Mouse (Mus musculus) kidney, postnatal 0 days (tissue): ENCODE data around the gene Hsf4. TPM values are rescaled to one million over a fixed set of nuclear protein-coding genes. Genes with fewer than 3 reads are reported as not detected.

Source experiments
- ATAC-seq: fragments of 200-750 bp; cut with Nextera tagmentation; replicated peaks from 2 replicates; pipeline ENCODE4 v1.8.0; 2017; ENCODE audit warnings: low read depth, moderate number of reproducible peaks, moderate TSS enrichment, moderate library complexity; ENCODE audit not compliant: low FRiP score
- DNase-seq: peaks from one replicate; pipeline ENCODE4 v3.0.0-alpha.2; 2016; ENCODE audit warnings: low spot score
- H3K27ac ChIP-seq: fragments of 300-500 bp; sonication (generic); 2 replicates; pipeline ENCODE4 v1.5.1; 2014; ENCODE audit warnings: mild to moderate bottlenecking
- H3K27me3 ChIP-seq: fragments of 300-500 bp; sonication (generic); 2 replicates; pipeline ENCODE4 v1.6.1; 2014; ENCODE audit warnings: low read length, mixed read lengths; ENCODE audit not compliant: insufficient read depth
- H3K36me3 ChIP-seq: fragments of 300-500 bp; sonication (generic); 2 replicates; pipeline ENCODE4 v1.6.1; 2014; ENCODE audit warnings: low read length, mixed read lengths; ENCODE audit not compliant: insufficient read depth
- H3K4me1 ChIP-seq: fragments of 300-500 bp; sonication (generic); replicated peaks from 2 replicates; pipeline ENCODE4 v1.6.1; 2014; ENCODE audit warnings: antibody characterized with exemption, low read length, mixed read lengths; ENCODE audit not compliant: insufficient read depth
- H3K4me2 ChIP-seq: fragments of 300-500 bp; sonication (generic); 2 replicates; pipeline ENCODE4 v1.6.1; 2014; ENCODE audit warnings: mild to moderate bottlenecking, low read length, moderate library complexity, mixed read lengths
- H3K4me3 ChIP-seq: fragments of 300-500 bp; sonication (generic); replicated peaks from 2 replicates; pipeline ENCODE4 v1.5.1; 2014; ENCODE audit warnings: low read depth, low read length
- H3K9ac ChIP-seq: fragments of 300-500 bp; sonication (generic); 2 replicates; pipeline ENCODE4 v1.6.1; 2014; ENCODE audit warnings: low read depth, low read length
- H3K9me3 ChIP-seq: fragments of 300-500 bp; sonication (generic); replicated peaks from 2 replicates; pipeline ENCODE4 v1.6.1; 2016; ENCODE audit warnings: low read length, inconsistent platforms, mixed read lengths
- CTCF ChIP-seq: IDR thresholded peaks from 2 replicates; pipeline ENCODE4 v1.5.1; 2016; ENCODE audit warnings: antibody characterized with exemption, low read depth, mild to moderate bottlenecking, moderate library complexity
- WGBS: fragments of 180-500 bp; shearing (Covaris S2); extraction: QIAGEN DNeasy Blood & Tissue Kit; methylation state at CpG from one replicate; pipeline ENCODE4 v1.1.7; 2014; 5-methylcytosine and 5-hydroxymethylcytosine counted together
- polyA plus RNA-seq: library from polyadenylated mRNA; unstranded; fragments of >200 nt; fragmentation: Nextera tagmentation; extraction: Ambion mirVana; gene quantifications from 2 replicates; pipeline ENCODE4 v1.2.1, GENCODE M21; 2015

Gene Hsf4
- polyA plus RNA-seq, 1 experiment from 2014 or later = 0.12 TPM

DNA sequence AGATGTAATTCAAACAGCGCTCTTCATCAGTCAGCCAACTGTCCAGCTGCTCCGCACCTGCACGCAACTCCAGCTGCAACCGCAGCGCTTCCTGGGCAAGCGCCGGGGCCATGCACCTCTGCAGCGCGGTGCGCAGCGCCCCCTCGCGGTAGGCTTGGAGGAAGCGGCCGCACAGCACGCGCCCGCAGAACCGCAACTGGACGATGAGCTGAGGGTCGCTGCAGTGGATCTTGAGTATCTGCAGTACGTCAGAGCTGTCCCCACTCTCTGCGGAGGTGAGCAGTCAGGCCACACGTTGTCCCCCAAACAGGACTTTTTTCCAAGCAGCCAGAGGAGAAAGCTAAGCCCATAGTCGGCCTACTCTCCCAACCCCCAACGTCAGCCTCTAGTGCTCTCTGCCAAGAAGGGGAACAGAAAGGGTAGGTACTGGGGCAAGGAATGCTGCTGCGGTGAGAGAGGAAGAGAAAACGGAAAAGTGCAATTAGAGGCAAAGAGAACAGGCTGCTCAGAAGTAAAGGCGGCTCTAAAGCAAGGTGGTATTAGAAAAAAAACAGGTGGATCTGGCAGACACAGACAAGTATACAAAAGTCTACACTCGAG lies 9.8 kb upstream of the Hsf4 start:
- WGBS = 4% methylated on average over 30 of the region's 30 CpGs

GRCm38 (mm10) chr8:105260371-105261099 lies 9.1 kb upstream of the Hsf4 start:
- no peak for DNase-seq
- no peak overlapping the region for H3K27ac ChIP-seq
- no peak overlapping the region for H3K4me2 ChIP-seq

More for the DNA sequence above, 9.8 kb upstream of the Hsf4 start:
- peak; percentile 97 for TF ChIP-seq CTCF
- peak; percentile 71 for DNase-seq
- 0 out of 2 replicates have a peak, but pooled peaks cover 8% of the 10 kb centered on the region for H3K27me3 ChIP-seq
- no peak overlapping the region for H3K27ac ChIP-seq
- no peaks in the 10 kb centered on the region for H3K9me3 ChIP-seq
- H3K4me3 ChIP-seq = peak overlapping the region; percentile 29
- H3K4me1 ChIP-seq = peaks cover 13% of the 10 kb centered on the region; the same call in 1 of the 2 replicates
- peak overlapping the region; percentile 66 for H3K4me2 ChIP-seq
- 0 out of 2 replicates have a peak overlapping the region, but pooled peaks have one; percentile 28 for H3K9ac ChIP-seq
- H3K36me3 ChIP-seq = no peaks in the 10 kb centered on the region
- peak; percentile 25; the same call in 1 of the 2 replicates for ATAC-seq

GRCm38 (mm10) chr8:105261326-105261980 lies 8.1 kb upstream of the Hsf4 start:
- WGBS = 87% methylated on average over 12 of the region's 12 CpGs
- Histone ChIP-seq H3K4me2 (no peak overlapping the region), H3K36me3 (no peaks in the 10 kb centered on the region), H3K9ac (no peak overlapping the region), H3K4me1 (peaks cover 12% of the 10 kb centered on the region; the same call in 1 of the 2 replicates), H3K9me3 (no peaks in the 10 kb centered on the region), H3K27me3 (0 out of 2 replicates have a peak, but pooled peaks cover 10% of the 10 kb centered on the region), H3K4me3 (no peak overlapping the region), H3K27ac (no peak overlapping the region)
- ATAC-seq (no peak), DNase-seq (no peak)
- no peak for TF ChIP-seq CTCF

More at GRCm38 (mm10) chr8:105260371-105261099, 9.1 kb upstream of the Hsf4 start:
- Histone ChIP-seq H3K9ac (no peak overlapping the region), H3K4me3 (no peak overlapping the region), H3K27me3 (0 out of 2 replicates have a peak, but pooled peaks cover 8% of the 10 kb centered on the region), H3K36me3 (no peaks in the 10 kb centered on the region), H3K4me1 (peaks cover 12% of the 10 kb centered on the region; the same call in 1 of the 2 replicates), H3K9me3 (no peaks in the 10 kb centered on the region)
- 71% methylated on average over 7 of the region's 7 CpGs for WGBS
- no peak for TF ChIP-seq CTCF
- no peak for ATAC-seq

GRCm38 (mm10) chr8:105263244-105263912 lies 6.2 kb upstream of the Hsf4 start:
- WGBS = 41% methylated on average over 16 of the region's 16 CpGs
- H3K27ac ChIP-seq = no peak overlapping the region
- H3K4me2 ChIP-seq = peak overlapping the region; percentile 79
- ATAC-seq (no peak), DNase-seq (no peak)
- peaks cover 12% of the 10 kb centered on the region; the same call in 1 of the 2 replicates for H3K4me1 ChIP-seq
- H3K27me3 ChIP-seq = 0 out of 2 replicates have a peak, but pooled peaks cover 28% of the 10 kb centered on the region
- H3K9ac ChIP-seq = no peak overlapping the region
- TF ChIP-seq CTCF = no peak; the same call in 1 of the 2 replicates
- no peaks in the 10 kb centered on the region for H3K9me3 ChIP-seq
- H3K36me3 ChIP-seq = no peaks in the 10 kb centered on the region
- H3K4me3 ChIP-seq = peak overlapping the region; percentile 48; the same call in 1 of the 2 replicates

- ATAC-seq = peak; percentile 52
- peak within 1 kb of the TSS; percentile 79 for H3K4me2 ChIP-seq
- H3K9me3 ChIP-seq = no peaks in the 10 kb centered on the region
- H3K4me1 ChIP-seq = peaks cover 13% of the 10 kb centered on the region; the same call in 1 of the 2 replicates
- peak; percentile 79 for DNase-seq
- TF ChIP-seq CTCF = no peak; the same call in 1 of the 2 replicates
- H3K36me3 ChIP-seq = no peaks in the 10 kb centered on the region
- peak within 1 kb of the TSS; percentile 56 for H3K9ac ChIP-seq
- peak within 1 kb of the TSS; percentile 48 for H3K4me3 ChIP-seq
- peaks cover 31% of the 10 kb centered on the region for H3K27me3 ChIP-seq
- 1% methylated on average over 54 of the region's 54 CpGs for WGBS
- no peak within 1 kb of the TSS for H3K27ac ChIP-seq
These were observed 5.3 kb upstream of the Hsf4 start, which contains the start of the genes Tradd and Fbxl8 for GRCm38 (mm10) chr8:105264024-105264982. Gene Tradd, minus strand, starts transcription at chr8:105264609. Gene Fbxl8, plus strand, starts transcription at chr8:105264648.
